Mouse (Mus musculus) 3134 (cell line): ENCODE measurements at regions not wholly inside any gene's neighbourhood (a gene's known extent, or its start where the extent isn't known, plus 50 kb on each side); places are given as distances from the start of the nearest gene placed in this dataset.
A peak's percentile ranks its signal among the peaks of the same experiment; 100 is the strongest.

ENCODE experiments used
- DNase-seq: peaks from one replicate; pipeline ENCODE4 v3.0.0-alpha.2; 2011; ENCODE audit warnings: low spot score; ENCODE audit not compliant: insufficient read length; ENCODE audit errors: extremely low read depth

- no peak for DNase-seq
These were observed 71.4 kb upstream of the Gypa start for GRCm38 (mm10) chr8:80422190-80422589.

GRCm38 (mm10) chr8:80416121-80416520 lies 77.5 kb upstream of the Gypa start:
- DNase-seq = no peak

- no peak for DNase-seq
These were observed 93.9 kb upstream of the Gypa start for GRCm38 (mm10) chr8:80399594-80400207.

- no peak for DNase-seq
These were observed 98.6 kb upstream of the Gypa start for GRCm38 (mm10) chr8:80395010-80395409.

DNA sequence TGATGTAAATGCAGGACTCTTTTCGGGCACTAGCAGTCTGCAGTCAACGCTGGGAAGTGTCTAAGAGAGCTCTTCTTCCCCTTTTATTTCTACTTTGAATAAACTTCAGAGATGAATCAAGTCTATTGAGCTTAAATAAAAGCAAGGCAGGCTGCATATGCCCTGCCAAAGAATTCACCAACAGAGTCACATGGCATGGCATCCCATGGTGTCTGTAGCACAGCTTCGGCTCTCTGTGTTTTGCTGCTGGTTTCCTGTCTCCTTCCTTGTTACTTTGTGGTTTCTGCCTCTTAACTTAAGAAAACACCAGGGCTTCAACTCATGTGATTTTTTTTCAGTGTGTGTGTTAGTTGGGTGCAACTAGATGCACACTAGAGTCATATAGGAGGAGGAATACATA lies 100.5 kb upstream of the Gypa start:
- no peak for DNase-seq

GRCm38 (mm10) chr8:80369221-80369620 lies 124.4 kb upstream of the Gypa start:
- DNase-seq = no peak

DNA sequence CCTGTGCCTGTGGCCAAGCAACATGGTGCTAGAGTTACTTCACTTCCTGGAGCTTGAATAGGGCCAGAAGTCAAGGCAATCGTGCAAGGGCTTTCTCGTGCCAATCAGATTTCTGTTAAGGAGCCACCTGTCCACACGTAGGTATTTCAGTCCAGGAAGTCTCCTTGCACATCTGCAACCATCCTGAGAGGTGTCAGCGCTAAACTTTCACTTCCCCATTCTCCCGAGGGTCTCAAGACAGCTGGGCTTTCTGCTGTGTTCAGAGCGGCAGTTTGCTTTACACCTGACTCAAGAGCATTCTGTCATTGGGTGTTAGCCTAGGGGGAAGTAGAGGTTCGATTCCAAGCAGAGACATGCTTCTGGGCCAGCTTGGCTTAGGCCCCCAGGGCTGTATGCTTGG lies 129.5 kb upstream of the Gypa start:
- DNase-seq = no peak

- no peak for DNase-seq
These were observed 150.3 kb upstream of the Gypa start for GRCm38 (mm10) chr8:80343299-80343698.

- DNase-seq = no peak
These were observed 155.7 kb upstream of the Gypa start for GRCm38 (mm10) chr8:80337872-80338271.

DNA sequence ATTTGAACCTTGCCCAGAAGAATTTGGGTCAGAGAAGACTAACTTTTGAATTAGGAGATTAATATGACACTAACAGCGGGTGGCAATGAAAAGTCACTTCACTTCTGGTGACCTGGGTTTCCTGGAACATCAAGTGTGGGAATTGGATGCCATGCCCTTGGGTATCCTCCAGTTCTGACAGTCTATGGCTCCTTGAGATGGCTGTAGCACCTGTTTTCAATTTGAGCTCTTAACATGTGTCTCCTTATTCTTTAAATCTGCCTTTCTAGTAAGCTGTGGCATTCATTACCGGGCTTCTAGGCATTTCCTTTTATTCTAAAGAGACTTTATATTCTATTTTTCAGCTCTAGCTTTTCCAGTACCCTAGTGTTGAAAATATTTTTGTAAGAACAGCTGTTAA lies 164.9 kb upstream of the Gypa start:
- DNase-seq = no peak

DNA sequence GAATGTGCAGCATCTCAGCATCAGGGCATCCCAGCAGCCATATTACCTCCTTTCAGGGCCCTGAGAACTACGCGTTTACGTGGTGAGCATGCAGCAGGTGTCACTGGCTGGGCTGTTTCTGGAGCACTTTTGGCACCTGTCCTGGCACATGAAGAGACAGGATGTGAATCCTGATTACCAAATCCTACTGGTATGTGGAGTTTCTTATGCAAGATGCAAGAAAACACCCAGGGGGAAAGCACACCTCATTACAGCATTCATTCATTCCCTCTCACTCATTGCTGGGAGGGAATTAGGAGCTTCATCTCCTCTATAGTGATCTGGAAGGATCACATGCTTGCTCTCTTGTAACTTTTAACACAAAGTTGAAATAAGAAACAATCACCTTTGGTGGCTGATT lies 167.7 kb upstream of the Gypa start:
- no peak for DNase-seq

DNA sequence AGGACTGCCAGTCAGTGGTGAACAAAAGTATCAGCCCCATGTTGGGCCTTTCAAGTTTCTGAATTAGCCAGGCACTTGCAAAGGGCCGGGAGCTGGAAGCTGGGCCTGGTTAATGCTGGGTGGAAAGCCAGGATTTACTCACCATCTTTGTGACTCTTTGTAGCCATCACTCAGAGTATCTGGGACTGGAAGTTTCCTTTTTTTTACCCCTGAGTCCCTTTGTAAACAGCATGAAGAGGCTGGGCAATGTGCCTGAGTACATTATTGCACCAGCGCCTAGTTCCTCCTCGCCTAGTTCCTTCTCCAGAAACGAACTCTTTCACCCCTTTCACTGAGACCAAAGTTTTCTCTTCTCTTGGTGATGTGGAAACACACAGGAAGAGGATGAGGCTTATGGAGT lies 168.4 kb upstream of the Gypa start:
- no peak for DNase-seq

DNA sequence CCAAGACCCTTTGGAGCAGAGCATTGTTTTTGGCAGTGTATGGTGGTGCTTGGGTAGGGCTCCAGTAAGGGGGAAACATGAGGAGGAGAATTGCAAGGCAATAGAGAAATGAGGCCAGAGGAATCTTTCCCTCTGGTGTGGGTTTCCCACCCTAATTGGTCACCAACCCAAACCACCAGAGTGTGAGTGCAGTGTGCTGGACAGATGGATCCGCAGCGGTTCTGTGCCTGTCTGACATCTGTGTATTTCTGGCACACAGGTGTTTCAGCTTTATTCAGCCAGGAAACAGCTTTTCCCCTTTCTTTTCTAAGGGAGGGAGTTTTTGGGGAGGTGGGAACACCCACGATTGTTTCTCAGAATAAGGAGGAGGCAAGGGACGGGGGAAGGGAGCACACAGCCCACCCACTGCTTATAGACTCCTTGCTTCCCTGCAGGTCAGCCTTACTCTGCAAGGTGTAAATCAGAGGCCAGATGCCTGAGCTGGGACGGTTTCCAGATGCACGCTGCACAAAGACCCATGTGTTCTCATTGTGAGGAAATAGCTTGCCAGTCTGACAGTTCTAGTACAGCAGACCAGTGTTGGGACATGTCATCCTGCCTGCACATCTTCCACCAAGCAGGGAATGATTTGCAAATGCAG lies 175.2 kb upstream of the Gypa start:
- DNase-seq = no peak

DNA sequence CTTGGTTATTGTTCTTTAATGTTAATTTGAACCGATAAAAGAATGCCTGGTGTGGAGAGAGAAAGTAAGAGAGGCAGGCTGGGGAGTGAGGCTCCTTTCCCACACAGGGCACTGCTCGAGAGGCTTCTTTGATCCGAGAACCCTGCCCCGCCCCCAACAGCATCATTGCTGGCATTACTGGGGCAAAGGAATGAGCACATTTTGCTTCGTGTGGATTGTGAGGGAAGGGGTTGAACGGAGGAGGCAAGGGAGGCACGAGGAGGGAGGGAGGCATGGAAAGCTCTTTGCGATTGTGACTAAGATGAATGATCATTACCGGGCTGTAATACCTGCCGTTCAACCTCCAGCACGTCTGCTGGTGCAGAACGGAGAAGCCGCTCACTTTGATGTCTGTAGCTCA lies 178.2 kb upstream of the Gypa start:
- no peak for DNase-seq

- peak; percentile 22 for DNase-seq
These were observed 178.8 kb upstream of the Gypa start for GRCm38 (mm10) chr8:80314826-80315225.

GRCm38 (mm10) chr8:80313883-80314635 lies 179.5 kb upstream of the Gypa start:
- DNase-seq = no peak

GRCm38 (mm10) chr8:80307761-80308160 lies 185.8 kb upstream of the Gypa start:
- no peak for DNase-seq

DNA sequence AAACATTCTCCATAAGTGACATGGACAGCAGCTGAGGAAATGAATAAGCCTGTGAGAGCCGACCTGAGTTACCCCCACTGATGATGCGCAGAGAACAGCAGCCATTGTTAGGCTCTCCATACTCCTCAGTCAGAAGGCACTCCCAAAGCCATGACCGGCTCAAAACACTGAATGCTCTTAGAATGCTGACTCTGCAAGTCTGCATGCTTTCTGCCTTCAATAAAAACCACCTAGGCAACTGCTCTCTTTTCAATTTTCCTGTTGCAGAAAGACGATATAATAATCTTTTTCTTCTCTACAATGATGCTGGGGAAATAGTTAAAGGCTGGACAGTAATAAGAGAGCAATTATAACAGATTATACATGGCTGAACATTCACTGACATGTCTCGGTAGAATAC lies 195.0 kb upstream of the Gypa start:
- DNase-seq = no peak

GRCm38 (mm10) chr8:80290311-80290710 lies 203.3 kb upstream of the Gypa start:
- no peak for DNase-seq

- DNase-seq = no peak
These were observed 204.3 kb upstream of the Gypa start for GRCm38 (mm10) chr8:80289282-80289681.

GRCm38 (mm10) chr8:80268910-80269460 lies 211.2 kb upstream of the Hhip start:
- DNase-seq = no peak

DNA sequence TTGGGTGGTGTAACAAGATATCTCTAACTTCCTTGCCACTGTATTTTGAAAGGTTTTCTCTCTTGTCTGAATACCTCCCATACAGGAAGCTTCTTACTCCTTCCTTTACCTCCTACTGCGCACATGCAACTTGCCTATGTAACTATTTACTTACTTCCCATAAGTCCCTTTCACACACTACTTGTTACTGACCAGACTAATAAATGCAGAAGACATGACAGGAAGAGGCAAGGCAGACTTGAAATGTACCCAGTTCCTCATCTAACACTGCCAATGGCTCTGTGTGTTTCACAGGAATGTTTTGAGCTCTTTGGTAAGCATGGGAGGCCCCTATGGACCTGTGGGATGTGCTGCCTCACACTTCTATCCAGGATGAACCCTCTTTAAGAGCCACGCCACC lies 207.1 kb upstream of the Hhip start:
- DNase-seq = no peak
